Mouse (Mus musculus): ENCODE data around the gene Trim16.

Gene Trim16

GRCm38 (mm10) chr11:62826106-62826733, 6.2 kb downstream of the Trim16 start:
- in situ Hi-C loops (cut with MboI; ENCODE audit: low pct_unique_long_range_greater_than_20kb in 1 of 2, low sequenced_read_pairs in 2 of 2, unreplicated experiment in 1 of 2) = no loop called here

DNA sequence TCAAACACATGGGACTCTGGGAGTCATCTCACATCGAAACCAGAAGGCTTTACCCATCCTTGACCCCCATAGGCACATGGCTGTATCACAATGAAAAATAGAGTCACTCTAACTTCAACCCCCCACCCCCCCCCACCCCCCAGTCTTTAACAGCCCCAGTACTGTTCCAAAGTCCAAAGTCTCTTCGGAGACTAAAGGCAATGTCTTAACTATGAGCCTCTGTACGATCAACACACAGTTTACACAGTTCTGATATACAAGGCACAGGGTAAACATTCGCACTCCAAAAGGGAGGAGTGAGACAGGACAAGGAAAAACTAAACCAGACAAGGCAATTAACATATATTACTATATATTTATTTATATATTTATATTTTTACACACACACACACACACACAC, 7.1 kb downstream of the Trim16 start:
- in situ Hi-C loops (cut with MboI; ENCODE audit: low pct_unique_long_range_greater_than_20kb in 1 of 2, low sequenced_read_pairs in 2 of 2, unreplicated experiment in 1 of 2) = no loop called here

DNA sequence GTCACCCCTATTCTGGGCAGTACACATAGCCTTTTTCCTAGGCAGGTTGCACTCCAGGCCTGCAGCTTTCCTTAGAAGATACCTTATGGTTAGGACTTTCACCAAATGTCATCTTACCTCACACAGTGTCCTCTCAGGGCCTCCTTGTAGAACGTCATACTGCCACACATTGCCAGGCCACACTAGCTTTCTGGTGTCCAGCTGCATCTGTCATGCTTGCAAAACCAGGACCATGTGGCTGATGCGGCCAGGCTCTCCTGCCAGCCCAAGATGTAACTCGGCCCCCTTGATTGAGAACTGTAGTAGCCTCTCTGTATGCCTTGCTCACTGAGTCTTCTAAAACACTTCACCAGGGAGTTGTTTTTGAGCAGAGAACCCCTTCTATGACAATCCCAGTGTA, 7.9 kb downstream of the Trim16 start:
- in situ Hi-C loops (cut with MboI; ENCODE audit: low pct_unique_long_range_greater_than_20kb in 1 of 2, low sequenced_read_pairs in 2 of 2, unreplicated experiment in 1 of 2) = no loop called here

- in situ Hi-C loops (cut with MboI; ENCODE audit: low pct_unique_long_range_greater_than_20kb in 1 of 2, low sequenced_read_pairs in 2 of 2, unreplicated experiment in 1 of 2) = no loop called here
Observed at GRCm38 (mm10) chr11:62830387-62830786, 10.4 kb downstream of the Trim16 start.

DNA sequence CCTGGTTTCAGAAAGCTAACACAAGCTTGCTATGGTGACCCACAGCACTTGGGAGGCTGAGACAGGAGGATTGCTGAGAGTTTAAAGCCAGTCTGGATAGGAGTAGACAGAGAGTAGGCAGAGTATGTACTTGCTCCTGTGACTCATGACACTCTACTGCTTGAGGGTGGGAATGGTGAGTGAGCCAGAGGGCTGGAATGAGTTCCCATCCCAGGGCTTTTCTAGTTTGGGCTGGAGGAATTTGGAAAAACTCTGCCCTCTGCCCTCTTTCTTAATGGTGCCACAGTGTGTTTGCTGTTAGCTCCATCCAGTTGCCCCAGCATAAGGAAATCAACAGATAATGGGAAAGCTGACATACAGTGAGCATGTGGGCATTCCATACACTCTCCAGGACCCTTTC, 11.9 kb downstream of the Trim16 start:
- in situ Hi-C loops (cut with MboI; ENCODE audit: low pct_unique_long_range_greater_than_20kb in 1 of 2, low sequenced_read_pairs in 2 of 2, unreplicated experiment in 1 of 2) = no loop called here

GRCm38 (mm10) chr11:62844562-62844961, 24.5 kb downstream of the Trim16 start:
- in situ Hi-C loops (cut with MboI; ENCODE audit: low pct_unique_long_range_greater_than_20kb in 1 of 2, low sequenced_read_pairs in 2 of 2, unreplicated experiment in 1 of 2) = no loop called here

GRCm38 (mm10) chr11:62845730-62846129, 25.7 kb downstream of the Trim16 start:
- in situ Hi-C loops (cut with MboI; ENCODE audit: low pct_unique_long_range_greater_than_20kb in 1 of 2, low sequenced_read_pairs in 2 of 2, unreplicated experiment in 1 of 2) = no loop called here

- in situ Hi-C loops (cut with MboI; ENCODE audit: low pct_unique_long_range_greater_than_20kb in 1 of 2, low sequenced_read_pairs in 2 of 2, unreplicated experiment in 1 of 2) = no loop called here
Observed at GRCm38 (mm10) chr11:62846961-62847654, 27.1 kb downstream of the Trim16 start, which contains the start of gene Fbxw10. Gene Fbxw10, plus strand, starts transcription at chr11:62847069.

DNA sequence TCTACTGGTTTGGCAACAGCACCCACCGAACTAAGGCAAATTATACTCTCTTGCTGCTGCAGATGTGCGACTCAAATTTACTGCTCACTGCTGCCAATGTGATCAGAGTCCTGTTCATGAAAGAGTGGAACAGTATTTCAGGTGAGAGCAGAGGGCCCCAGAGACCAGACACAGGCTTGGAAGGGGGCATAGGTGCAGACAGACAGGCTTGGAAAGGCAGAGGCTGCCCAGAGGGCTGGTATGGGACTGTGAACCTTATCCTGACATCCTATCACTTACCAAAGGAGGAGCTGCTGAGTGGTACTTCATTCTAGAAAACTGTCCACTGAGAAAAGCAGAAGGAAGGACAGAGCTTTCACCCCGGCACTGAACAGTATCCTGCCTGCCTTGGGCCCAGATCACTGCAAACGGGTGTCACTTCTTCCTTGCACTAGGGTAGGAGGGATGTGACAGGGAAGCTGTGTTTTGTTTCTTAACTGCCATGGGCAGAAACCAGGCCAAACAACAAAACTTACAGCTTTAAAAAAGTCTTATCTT, 27.7 kb downstream of the Trim16 start:
- in situ Hi-C loops (cut with MboI; ENCODE audit: low pct_unique_long_range_greater_than_20kb in 1 of 2, low sequenced_read_pairs in 2 of 2, unreplicated experiment in 1 of 2) = no loop called here

DNA sequence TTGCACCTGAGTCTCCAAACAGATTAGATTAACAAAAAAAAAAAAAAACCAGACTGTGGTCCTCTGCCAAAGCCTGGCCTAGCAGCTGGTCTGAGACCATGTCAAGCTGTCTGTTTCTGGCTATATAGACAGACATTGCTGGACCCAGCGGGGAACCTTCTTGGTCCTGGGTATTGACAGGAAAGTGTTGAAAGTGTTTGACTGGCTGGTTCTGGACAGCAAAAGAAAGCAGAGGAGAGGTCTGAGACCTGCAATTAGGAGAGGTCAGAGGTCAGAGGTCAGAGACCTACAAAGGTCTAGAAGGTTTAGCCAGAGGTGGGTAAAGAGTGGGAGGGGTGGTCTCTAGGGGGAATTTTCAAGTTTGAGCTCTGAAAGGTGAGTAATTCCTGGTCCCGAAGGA, 28.3 kb downstream of the Trim16 start:
- in situ Hi-C loops (cut with MboI; ENCODE audit: low pct_unique_long_range_greater_than_20kb in 1 of 2, low sequenced_read_pairs in 2 of 2, unreplicated experiment in 1 of 2) = no loop called here

- in situ Hi-C loops (cut with MboI; ENCODE audit: low pct_unique_long_range_greater_than_20kb in 1 of 2, low sequenced_read_pairs in 2 of 2, unreplicated experiment in 1 of 2) = no loop called here
Observed at GRCm38 (mm10) chr11:62851199-62851598, 31.2 kb downstream of the Trim16 start.

GRCm38 (mm10) chr11:62853334-62853733, 33.3 kb downstream of the Trim16 start:
- in situ Hi-C loops (cut with MboI; ENCODE audit: low pct_unique_long_range_greater_than_20kb in 1 of 2, low sequenced_read_pairs in 2 of 2, unreplicated experiment in 1 of 2) = no loop called here

- in situ Hi-C loops (cut with MboI; ENCODE audit: low pct_unique_long_range_greater_than_20kb in 1 of 2, low sequenced_read_pairs in 2 of 2, unreplicated experiment in 1 of 2) = no loop called here
Observed at GRCm38 (mm10) chr11:62865562-62865961, 45.5 kb downstream of the Trim16 start.

DNA sequence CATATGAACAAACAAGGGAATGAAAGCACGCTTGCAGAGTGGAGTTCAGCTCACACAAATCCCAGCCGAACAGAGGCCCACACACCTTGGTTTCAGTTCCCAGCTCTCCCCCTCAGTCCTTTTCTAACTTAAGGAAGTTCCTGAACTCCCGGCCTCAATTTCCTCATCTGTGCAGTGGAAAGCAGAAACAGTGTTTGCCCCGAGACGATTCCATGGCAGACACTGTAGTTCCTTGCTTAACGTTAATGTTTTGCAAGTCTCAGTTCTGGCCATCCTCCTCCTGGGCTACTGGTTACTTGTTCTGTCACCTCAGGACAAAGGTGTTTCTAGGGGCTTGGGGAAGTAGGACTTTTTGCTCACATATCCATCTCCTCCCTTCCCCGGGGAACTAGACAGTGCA, 46.7 kb downstream of the Trim16 start:
- in situ Hi-C loops (cut with MboI; ENCODE audit: low pct_unique_long_range_greater_than_20kb in 1 of 2, low sequenced_read_pairs in 2 of 2, unreplicated experiment in 1 of 2) = no loop called here

- in situ Hi-C loops (cut with MboI; ENCODE audit: low pct_unique_long_range_greater_than_20kb in 1 of 2, low sequenced_read_pairs in 2 of 2, unreplicated experiment in 1 of 2) = no loop called here
Observed at GRCm38 (mm10) chr11:62869201-62869600, 49.2 kb downstream of the Trim16 start.

DNA sequence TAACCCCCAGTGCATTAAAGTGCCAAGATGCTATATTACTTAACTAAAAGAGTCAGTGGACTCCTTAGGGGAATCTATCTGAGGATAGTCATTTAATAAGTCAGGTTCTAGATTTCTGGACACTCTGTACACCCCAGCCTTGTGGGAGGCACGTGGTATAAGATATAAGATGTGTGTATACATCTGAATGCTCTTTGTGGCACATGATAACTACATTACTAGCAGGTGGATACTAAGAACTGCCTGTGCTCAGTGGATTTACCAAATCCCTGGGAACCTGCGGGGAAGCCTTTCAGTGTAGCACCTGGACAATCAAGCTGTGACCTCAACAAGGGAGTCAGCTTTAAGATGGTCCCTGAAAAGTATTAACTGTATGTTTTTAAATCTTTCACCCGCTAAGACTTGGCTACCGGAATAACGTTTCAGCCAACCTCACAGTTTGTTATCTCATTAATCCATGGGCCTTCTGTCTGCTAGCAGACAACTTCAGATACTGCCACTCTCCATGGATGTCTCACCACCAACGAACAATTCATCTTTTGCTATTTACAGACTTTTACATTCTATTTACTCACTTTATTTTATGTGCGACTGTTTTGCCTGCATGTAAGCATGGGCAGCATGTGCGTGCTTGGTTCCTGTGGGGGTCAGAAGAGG, 49.8 kb downstream of the Trim16 start:
- in situ Hi-C loops (cut with MboI; ENCODE audit: low pct_unique_long_range_greater_than_20kb in 1 of 2, low sequenced_read_pairs in 2 of 2, unreplicated experiment in 1 of 2) = no loop called here

- in situ Hi-C loops (cut with MboI; ENCODE audit: low pct_unique_long_range_greater_than_20kb in 1 of 2, low sequenced_read_pairs in 2 of 2, unreplicated experiment in 1 of 2) = no loop called here
Observed at GRCm38 (mm10) chr11:62873479-62873878, 53.4 kb downstream of the Trim16 start.

- in situ Hi-C loops (cut with MboI; ENCODE audit: low pct_unique_long_range_greater_than_20kb in 1 of 2, low sequenced_read_pairs in 2 of 2, unreplicated experiment in 1 of 2) = no loop called here
Observed at GRCm38 (mm10) chr11:62875696-62876095, 55.7 kb downstream of the Trim16 start.

DNA sequence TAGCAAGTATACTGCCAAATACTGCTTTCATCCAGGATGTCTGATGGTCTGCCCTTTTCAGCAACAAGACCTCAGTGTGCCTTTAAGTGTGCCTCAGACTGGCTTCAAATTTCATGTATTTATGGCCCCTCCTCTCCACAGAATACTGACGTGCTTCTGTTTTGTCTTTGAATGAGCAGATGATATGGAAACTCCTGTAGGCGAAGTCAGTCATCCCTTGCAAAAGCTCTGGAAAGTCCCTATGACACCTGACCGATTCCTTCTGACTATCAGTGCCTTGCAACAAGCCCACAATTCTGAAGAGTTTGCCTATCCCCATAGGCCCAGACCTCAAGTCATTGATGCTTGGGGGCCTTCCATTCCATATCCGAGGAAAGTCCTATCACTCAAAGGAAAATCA, 56.4 kb downstream of the Trim16 start:
- in situ Hi-C loops (cut with MboI; ENCODE audit: low pct_unique_long_range_greater_than_20kb in 1 of 2, low sequenced_read_pairs in 2 of 2, unreplicated experiment in 1 of 2) = no loop called here

DNA sequence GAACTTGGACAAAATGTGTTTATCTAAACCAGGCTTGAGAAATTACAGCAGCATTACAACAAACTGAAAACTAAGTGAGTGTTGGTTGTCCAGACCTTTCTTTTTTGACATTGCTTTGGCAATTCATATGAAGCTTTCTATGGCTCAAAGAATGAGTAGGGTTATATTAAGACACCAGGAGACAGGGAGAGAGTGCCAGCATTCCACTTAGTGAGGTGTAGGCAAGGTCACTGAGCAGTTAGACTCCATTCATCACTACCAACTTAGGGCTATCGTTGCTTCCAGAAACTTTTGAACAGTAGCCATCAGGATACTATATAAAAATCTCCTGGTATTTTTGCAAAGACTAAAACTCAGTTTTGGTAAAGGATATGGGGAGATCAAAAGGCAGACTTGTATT, 57.4 kb downstream of the Trim16 start:
- in situ Hi-C loops (cut with MboI; ENCODE audit: low pct_unique_long_range_greater_than_20kb in 1 of 2, low sequenced_read_pairs in 2 of 2, unreplicated experiment in 1 of 2) = no loop called here
